Mouse (Mus musculus) MEL (cell line): ENCODE measurements around the gene Ccdc138. TPM values are rescaled to one million over a fixed set of nuclear protein-coding genes. Genes with fewer than 3 reads are reported as not detected.

Experiments
- DNase-seq: peaks from one replicate; pipeline ENCODE4 v3.0.0; 2011; ENCODE audit warnings: low read depth, low spot score
- H3K27ac ChIP-seq: 2 replicates; pipeline ENCODE4 v1.5.1; 2012; ENCODE audit warnings: low read depth, mild to moderate bottlenecking, control low read depth, low read length, moderate library complexity; ENCODE audit not compliant: control insufficient read depth
- H3K27me3 ChIP-seq, 2 experiments: fragments of 150-350 bp in 1 of 2; sonication (generic) in 1 of 2; 2 replicates each; pipeline ENCODE4 v1.6.1; 2012; ENCODE audit warnings: low read length in 2 of 2, mild to moderate bottlenecking in 2 of 2, improper control_type of control experiment in 1 of 2, moderate library complexity in 1 of 2; ENCODE audit not compliant: insufficient read depth in 2 of 2, control insufficient read depth in 1 of 2
- H3K36me3 ChIP-seq, 2 experiments: 2 replicates each; pipeline ENCODE4 v1.6.1; 2012 to 2014; ENCODE audit warnings: low read length in 2 of 2, improper control_type of control experiment in 1 of 2, inconsistent platforms in 1 of 2, mild to moderate bottlenecking in 1 of 2; ENCODE audit not compliant: insufficient read depth in 2 of 2, control insufficient read depth in 1 of 2
- H3K4me1 ChIP-seq, 2 experiments: fragments of 150-350 bp in 1 of 2; sonication (generic) in 1 of 2; 2 replicates each; pipeline ENCODE4 v1.6.1; 2012; ENCODE audit warnings: low read length in 2 of 2, improper control_type of control experiment in 1 of 2, mild to moderate bottlenecking in 1 of 2; ENCODE audit not compliant: insufficient read depth in 2 of 2, control insufficient read depth in 1 of 2
- H3K4me3 ChIP-seq, 2 experiments: fragments of 150-350 bp in 1 of 2; sonication (generic) in 1 of 2; 2 replicates each; pipeline ENCODE4 v1.5.1; 2012; ENCODE audit warnings: low read depth in 2 of 2, low read length in 2 of 2, mild to moderate bottlenecking in 2 of 2, moderate library complexity in 2 of 2, control low read depth in 1 of 2, improper control_type of control experiment in 1 of 2; ENCODE audit not compliant: control insufficient read depth in 1 of 2, insufficient read depth in 1 of 2
- H3K79me2 ChIP-seq: 2 replicates; pipeline ENCODE4 v1.6.1; 2012; ENCODE audit warnings: mild to moderate bottlenecking, low read length, moderate library complexity; ENCODE audit not compliant: control insufficient read depth, poor library complexity, insufficient read depth
- H3K9ac ChIP-seq: 2 replicates; pipeline ENCODE4 v1.6.1; 2012; ENCODE audit warnings: low read depth, mild to moderate bottlenecking, control low read depth, low read length, moderate library complexity; ENCODE audit not compliant: control insufficient read depth, poor library complexity, severe bottlenecking
- H3K9me3 ChIP-seq: fragments of 150-350 bp; sonication (generic); replicated peaks from 2 replicates; pipeline ENCODE4 v1.6.1; 2012; ENCODE audit warnings: mild to moderate bottlenecking, low read length, improper control_type of control experiment, moderate library complexity; ENCODE audit not compliant: insufficient read depth
- CHD1 ChIP-seq: IDR thresholded peaks from 2 replicates; pipeline ENCODE4 v1.6.1; 2012; ENCODE audit warnings: low read depth, mild to moderate bottlenecking, inconsistent platforms, low read length, improper control_type of control experiment
- CHD2 ChIP-seq: IDR thresholded peaks from 2 replicates; pipeline ENCODE4 v1.6.1; 2011; ENCODE audit warnings: low read length, improper control_type of control experiment
- E2F4 ChIP-seq: IDR thresholded peaks from 2 replicates; pipeline ENCODE4 v1.6.1; 2011; ENCODE audit warnings: low read depth, low read length, improper control_type of control experiment, borderline replicate concordance
- ELF1 ChIP-seq: IDR thresholded peaks from 2 replicates; pipeline ENCODE4 v1.6.1; 2014; ENCODE audit warnings: low read depth, mild to moderate bottlenecking, inconsistent platforms, low read length, improper control_type of control experiment, moderate library complexity
- ETS1 ChIP-seq: IDR thresholded peaks from 2 replicates; pipeline ENCODE4 v1.6.1; 2012; ENCODE audit warnings: low read depth, mild to moderate bottlenecking, inconsistent platforms, low read length, improper control_type of control experiment, moderate library complexity
- GATA1 ChIP-seq: IDR thresholded peaks from 2 replicates; pipeline ENCODE4 v1.6.1; 2011; ENCODE audit warnings: low read depth, low read length, improper control_type of control experiment
- JUND ChIP-seq: IDR thresholded peaks from 2 replicates; pipeline ENCODE4 v1.6.1; 2011; ENCODE audit warnings: low read depth, mild to moderate bottlenecking, improper control_type of control experiment, low read length
- MAX ChIP-seq: IDR thresholded peaks from 2 replicates; pipeline ENCODE4 v1.6.1; 2011; ENCODE audit warnings: low read length, improper control_type of control experiment
- MAZ ChIP-seq: IDR thresholded peaks from 2 replicates; pipeline ENCODE4 v1.6.1; 2012; ENCODE audit warnings: low read depth, mild to moderate bottlenecking, inconsistent platforms, low read length, improper control_type of control experiment
- MYB ChIP-seq: IDR thresholded peaks from 2 replicates; pipeline ENCODE4 v1.6.1; 2011; ENCODE audit warnings: mild to moderate bottlenecking, low read depth, low read length, improper control_type of control experiment
- MYC ChIP-seq: IDR thresholded peaks from 2 replicates; pipeline ENCODE4 v1.6.1; 2011; ENCODE audit warnings: low read depth, mild to moderate bottlenecking, low read length, improper control_type of control experiment, moderate library complexity
- NELFE ChIP-seq: IDR thresholded peaks from 2 replicates; pipeline ENCODE4 v1.6.1; 2011; ENCODE audit warnings: low read depth, low read length, improper control_type of control experiment
- NRF1 ChIP-seq: IDR thresholded peaks from 2 replicates; pipeline ENCODE4 v1.6.1; 2014; ENCODE audit warnings: low read depth, mild to moderate bottlenecking, inconsistent platforms, low read length, improper control_type of control experiment, moderate library complexity; ENCODE audit not compliant: poor library complexity, insufficient read depth, severe bottlenecking
- RCOR1 ChIP-seq: IDR thresholded peaks from 2 replicates; pipeline ENCODE4 v1.6.1; 2012; ENCODE audit warnings: low read depth, mild to moderate bottlenecking, inconsistent platforms, low read length, improper control_type of control experiment
- SMC3 ChIP-seq: IDR thresholded peaks from 2 replicates; pipeline ENCODE4 v1.6.1; 2011; ENCODE audit warnings: low read depth, low read length, improper control_type of control experiment
- TBP ChIP-seq: IDR thresholded peaks from 2 replicates; pipeline ENCODE4 v1.8.0; 2011; ENCODE audit warnings: low read depth, low read length, improper control_type of control experiment
- TCF12 ChIP-seq: IDR thresholded peaks from 2 replicates; pipeline ENCODE4 v1.6.1; 2014; ENCODE audit warnings: low read depth, mild to moderate bottlenecking, inconsistent platforms, low read length, improper control_type of control experiment, moderate library complexity
- UBTF ChIP-seq: IDR thresholded peaks from 2 replicates; pipeline ENCODE4 v1.6.1; 2012; ENCODE audit warnings: low read depth, mild to moderate bottlenecking, inconsistent platforms, low read length, improper control_type of control experiment, moderate library complexity, borderline replicate concordance; ENCODE audit not compliant: insufficient read depth
- USF2 ChIP-seq, 2 experiments: IDR thresholded peaks; 2 replicates each; pipeline ENCODE4 v1.6.1; 2011 to 2012; ENCODE audit warnings: improper control_type of control experiment in 2 of 2, low read length in 2 of 2, borderline replicate concordance in 1 of 2, inconsistent platforms in 1 of 2, low read depth in 1 of 2, mild to moderate bottlenecking in 1 of 2; ENCODE audit not compliant: insufficient read depth in 1 of 2
- ZC3H11A ChIP-seq: IDR thresholded peaks from 2 replicates; pipeline ENCODE4 v1.6.1; 2012; ENCODE audit warnings: low read depth, mild to moderate bottlenecking, inconsistent platforms, low read length, improper control_type of control experiment
- ZKSCAN1 ChIP-seq: IDR thresholded peaks from 2 replicates; pipeline ENCODE4 v1.6.1; 2012; ENCODE audit warnings: low read depth, mild to moderate bottlenecking, inconsistent platforms, low read length, improper control_type of control experiment, moderate library complexity
- ZNF384 ChIP-seq: IDR thresholded peaks from 2 replicates; pipeline ENCODE4 v1.6.1; 2012; ENCODE audit warnings: low read depth, mild to moderate bottlenecking, inconsistent platforms, low read length, improper control_type of control experiment
- polyA plus RNA-seq, 2 experiments: library from polyadenylated mRNA; stranded (reverse) in 1 of 2; unstranded in 1 of 2; fragments of >175 nt in 1 of 2; fragments of >200 nt in 1 of 2; gene quantifications; 2 replicates each; pipeline versions ENCODE4 v1.2.1 to v1.2.4; 2012; ENCODE audit warnings: low replicate concordance in 2 of 2, low read depth in 1 of 2; ENCODE audit not compliant: insufficient read length in 2 of 2, insufficient read depth in 1 of 2, missing spikeins in 1 of 2
- total RNA-seq: library from RNA; depleted of rRNA; stranded (reverse); fragments of 300-350 nt; gene quantifications from 2 replicates; pipeline ENCODE4 v1.2.3, GENCODE M21; 2012

Gene Ccdc138
- total and polyA plus RNA-seq, 3 experiments, result 1.2 to 1.3 TPM; not detected in 1

DNA sequence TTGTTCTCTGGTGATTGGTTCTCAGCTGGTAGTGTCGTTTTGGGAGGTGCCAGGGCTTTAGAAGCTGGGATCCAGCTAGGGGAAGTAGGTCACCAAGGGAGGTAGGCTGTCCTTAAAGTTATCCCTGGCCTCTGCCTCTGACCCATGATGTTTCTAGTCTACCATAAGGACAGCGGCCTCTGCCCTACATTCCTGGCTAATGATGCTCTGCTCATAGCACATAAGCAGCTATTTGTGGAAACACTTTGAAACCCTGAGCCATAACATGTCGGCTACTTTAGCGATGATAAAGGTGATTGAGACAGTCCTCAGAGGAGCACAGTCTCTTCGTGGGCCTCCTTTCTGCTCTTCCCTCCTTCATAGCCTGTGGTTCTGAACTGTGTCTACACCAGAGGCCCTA lies 98.1 kb downstream of the Ccdc138 start:
- H3K27ac ChIP-seq, result no peak overlapping the region
- TF ChIP-seq ZKSCAN1 (no peak), CHD2 (no peak), ZC3H11A (no peak), MAZ (no peak), GATA1 (no peak), E2F4 (no peak)
- H3K9me3 ChIP-seq, result no peaks in the 10 kb centered on the region
- H3K79me2 ChIP-seq, result no peaks in the 10 kb centered on the region
- H3K36me3 ChIP-seq, result no peaks in the 10 kb centered on the region
- no peaks in the 10 kb centered on the region for H3K4me1 ChIP-seq
- no peak for DNase-seq
- H3K4me3 ChIP-seq, result no peak overlapping the region
- peaks cover 0 to 3% of the 10 kb centered on the region in 2 experiments; a peak in 1 of 4 replicates for H3K27me3 ChIP-seq
- no peak overlapping the region for H3K9ac ChIP-seq

DNA sequence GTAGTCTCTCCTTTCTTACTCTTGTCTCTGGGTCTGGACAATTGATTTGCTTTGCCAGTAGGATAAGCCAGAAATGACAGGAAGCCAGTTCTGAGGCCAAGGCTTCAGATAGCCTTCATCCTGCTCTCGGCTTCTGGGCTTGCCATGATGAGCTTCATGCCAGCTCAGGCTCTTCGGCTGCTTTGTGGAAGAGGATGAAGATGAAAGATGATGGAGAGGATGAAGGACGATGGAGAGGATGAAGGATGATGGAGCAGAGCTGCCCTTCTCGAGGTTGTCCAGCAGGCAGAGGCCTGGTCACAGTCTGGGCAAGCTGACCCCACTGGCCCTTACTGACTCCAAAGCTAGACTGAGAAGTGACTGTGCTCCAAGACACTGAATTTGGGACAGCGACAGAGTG lies 102.4 kb downstream of the Ccdc138 start:
- no peaks in the 10 kb centered on the region for H3K79me2 ChIP-seq
- no peaks in the 10 kb centered on the region for H3K4me1 ChIP-seq
- TF ChIP-seq MYC (no peak), USF2 (IDR thresholded peaks at IDR 0.05; ENCODE audit: borderline replicate concordance in 1 of 2, insufficient read depth in 1 of 2, low read depth in 1 of 2, low read length in 2 of 2) (no peak), ZNF384 (no peak), ZKSCAN1 (no peak), SMC3 (no peak), RCOR1 (no peak), JUND (no peak), MYB (no peak), UBTF (no peak), TBP (no peak), ELF1 (no peak), MAX (no peak), TCF12 (no peak), NRF1 (no peak), CHD1 (no peak), GATA1 (no peak), ETS1 (no peak), E2F4 (no peak), NELFE (no peak), ZC3H11A (no peak)
- no peaks in the 10 kb centered on the region for H3K9me3 ChIP-seq
- H3K9ac ChIP-seq, result no peak overlapping the region
- no peaks in the 10 kb centered on the region for H3K36me3 ChIP-seq
- no peak overlapping the region for H3K4me3 ChIP-seq
- H3K27ac ChIP-seq, result no peak overlapping the region
- no peak for DNase-seq
- H3K27me3 ChIP-seq, result no peaks in the 10 kb centered on the region
